Mouse (Mus musculus) liver, postnatal 0 days (tissue): ENCODE data around the gene Enthd1.

ENCODE experiments used
- CTCF ChIP-seq: sonication (generic); IDR thresholded peaks from 2 replicates; pipeline ENCODE4 v1.5.1; 2016; ENCODE audit warnings: antibody characterized with exemption, low read depth
- EP300 ChIP-seq: IDR thresholded peaks from 2 replicates; pipeline ENCODE4 v1.6.1; 2016; ENCODE audit warnings: antibody characterized with exemption, low read depth, mild to moderate bottlenecking

GRCm38 (mm10) chr15:80485601-80486000, 79.4 kb downstream of the Enthd1 start:
- TF ChIP-seq EP300 (no peak), CTCF (peak; percentile 52)
